Mouse (Mus musculus) liver, embryonic 14.5 days (tissue): ENCODE measurements around the gene Atp6v0b. TPM values are rescaled to one million over a fixed set of nuclear protein-coding genes. Genes with fewer than 3 reads are reported as not detected.

Source experiments
- ATAC-seq: fragments of 200-750 bp; cut with Nextera tagmentation; 2 replicates; pipeline ENCODE4 v1.8.0; 2017; ENCODE audit warnings: moderate number of reproducible peaks, mild to moderate bottlenecking, moderate library complexity; ENCODE audit not compliant: insufficient read depth
- DNase-seq, 3 experiments: peaks; one replicate each; pipeline ENCODE4 v3.0.0-alpha.2; 2012 to 2013; ENCODE audit warnings: low read depth in 3 of 3, low spot score in 3 of 3
- H3K27ac ChIP-seq: fragments of 300-500 bp; sonication (generic); 2 replicates; pipeline ENCODE4 v1.5.1; 2014; ENCODE audit warnings: moderate library complexity, mild to moderate bottlenecking, control low read depth, inconsistent platforms
- H3K27me3 ChIP-seq: fragments of 300-500 bp; sonication (generic); 2 replicates; pipeline ENCODE4 v1.6.1; 2014; ENCODE audit warnings: mild to moderate bottlenecking, low read length, moderate library complexity; ENCODE audit not compliant: control insufficient read depth, insufficient read depth
- H3K36me3 ChIP-seq: fragments of 300-500 bp; sonication (generic); replicated peaks from 2 replicates; pipeline ENCODE4 v1.6.1; 2014; ENCODE audit warnings: low read depth; ENCODE audit not compliant: control insufficient read depth, insufficient read depth
- H3K4me1 ChIP-seq, 2 experiments: fragments of 200-500 bp in 1 of 2; fragments of 300-500 bp in 1 of 2; sonication (generic) in 1 of 2; replicated peaks; 2 replicates each; pipeline ENCODE4 v1.6.1; 2012 to 2014; ENCODE audit warnings: antibody characterized with exemption in 1 of 2, inconsistent platforms in 1 of 2, low read length in 1 of 2; ENCODE audit not compliant: control insufficient read depth in 2 of 2, insufficient read depth in 2 of 2
- H3K4me2 ChIP-seq: fragments of 300-500 bp; sonication (generic); 2 replicates; pipeline ENCODE4 v1.6.1; 2014; ENCODE audit warnings: low read depth, mild to moderate bottlenecking, control low read depth, moderate library complexity
- H3K4me3 ChIP-seq, 2 experiments: fragments of 200-500 bp in 1 of 2; fragments of 300-500 bp in 1 of 2; sonication (generic) in 1 of 2; 2 replicates each; pipeline ENCODE4 v1.5.1; 2012 to 2014; ENCODE audit warnings: low read depth in 2 of 2, low read length in 2 of 2, mild to moderate bottlenecking in 2 of 2, control low read depth in 1 of 2, inconsistent platforms in 1 of 2, moderate library complexity in 1 of 2; ENCODE audit not compliant: insufficient read depth in 1 of 2
- H3K9ac ChIP-seq: fragments of 300-500 bp; sonication (generic); replicated peaks from 2 replicates; pipeline ENCODE4 v1.6.1; 2014; ENCODE audit warnings: mild to moderate bottlenecking, control low read depth, moderate library complexity
- H3K9me3 ChIP-seq: fragments of 300-500 bp; sonication (generic); 2 replicates; pipeline ENCODE4 v1.6.1; 2016; ENCODE audit warnings: low read length, mixed read lengths; ENCODE audit not compliant: control insufficient read depth
- CTCF ChIP-seq: IDR thresholded peaks from 2 replicates; pipeline ENCODE4 v1.5.1; 2016; ENCODE audit warnings: antibody characterized with exemption, low read depth, control low read depth
- EP300 ChIP-seq: IDR thresholded peaks from 2 replicates; pipeline ENCODE4 v1.6.1; 2016; ENCODE audit warnings: antibody characterized with exemption, low read depth
- WGBS: fragments of 180-500 bp; shearing (Covaris S2); extraction: QIAGEN DNeasy Blood & Tissue Kit; methylation state at CpG from one replicate; pipeline ENCODE4 v1.1.7; 2014; ENCODE audit not compliant: insufficient replicate concordance; 5-methylcytosine and 5-hydroxymethylcytosine counted together
- polyA plus RNA-seq, 2 experiments: library from polyadenylated mRNA; depleted of rRNA in 1 of 2; stranded (reverse) in 1 of 2; unstranded in 1 of 2; fragments of >200 nt; fragmentation: Nextera tagmentation in 1 of 2; extraction: Ambion mirVana in 1 of 2; gene quantifications; 2 replicates each; pipeline versions ENCODE4 v1.2.1 to v1.2.3; 2012 to 2014

Atp6v0b gene
- polyA plus RNA-seq, 2 experiments = 118 to 152 TPM

DNA sequence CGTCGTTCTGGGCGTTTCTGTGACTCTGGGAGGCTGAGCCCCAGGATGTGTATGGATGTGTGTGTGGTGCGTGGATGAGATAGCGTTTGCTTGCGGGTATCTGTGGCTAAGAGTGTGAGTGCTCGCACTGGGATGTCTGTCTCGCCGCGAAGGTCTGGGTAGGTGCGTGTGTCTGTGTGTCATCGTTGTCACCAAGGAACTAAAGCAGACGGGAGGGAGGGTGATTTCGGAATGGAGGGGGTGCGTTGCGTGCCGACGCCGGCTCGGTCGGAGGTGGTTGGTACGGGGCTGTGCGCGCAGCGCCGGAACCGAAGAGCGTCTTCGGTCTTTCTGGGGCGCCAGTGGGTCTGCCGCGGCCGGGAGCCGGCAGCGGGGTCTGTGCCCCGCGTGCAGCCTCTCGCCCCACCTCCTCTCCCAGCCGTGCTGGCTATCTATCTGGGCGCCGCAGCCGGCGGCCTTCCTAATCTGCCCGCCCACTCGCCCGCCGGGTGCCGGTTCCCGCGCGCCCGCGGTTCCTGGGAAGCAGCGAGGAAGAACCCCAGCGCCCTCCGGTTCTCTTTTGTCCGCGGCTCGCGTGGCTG is 51.5 kb downstream of the Atp6v0b start:
- TF ChIP-seq CTCF (0 out of 2 replicates have a peak, but pooled peaks have one; percentile 1), EP300 (peak; percentile 87)
- H3K4me3 ChIP-seq = peak overlapping the region; percentile 62 to 97
- DNase-seq (peak; percentile 66 to 70 (median 67)), ATAC-seq (peak; percentile 66)
- WGBS = under 1% methylated on average over 60 of the region's 60 CpGs
- H3K9ac ChIP-seq = peak overlapping the region; percentile 92
- peaks cover 64 to 69% of the 10 kb centered on the region in 2 experiments for H3K4me1 ChIP-seq
- H3K27ac ChIP-seq = peak overlapping the region; percentile 99
- H3K4me2 ChIP-seq = peak overlapping the region; percentile 90
- H3K9me3 ChIP-seq = no peaks in the 10 kb centered on the region
- no peaks in the 10 kb centered on the region for H3K27me3 ChIP-seq
- H3K36me3 ChIP-seq = peaks cover 33% of the 10 kb centered on the region

DNA sequence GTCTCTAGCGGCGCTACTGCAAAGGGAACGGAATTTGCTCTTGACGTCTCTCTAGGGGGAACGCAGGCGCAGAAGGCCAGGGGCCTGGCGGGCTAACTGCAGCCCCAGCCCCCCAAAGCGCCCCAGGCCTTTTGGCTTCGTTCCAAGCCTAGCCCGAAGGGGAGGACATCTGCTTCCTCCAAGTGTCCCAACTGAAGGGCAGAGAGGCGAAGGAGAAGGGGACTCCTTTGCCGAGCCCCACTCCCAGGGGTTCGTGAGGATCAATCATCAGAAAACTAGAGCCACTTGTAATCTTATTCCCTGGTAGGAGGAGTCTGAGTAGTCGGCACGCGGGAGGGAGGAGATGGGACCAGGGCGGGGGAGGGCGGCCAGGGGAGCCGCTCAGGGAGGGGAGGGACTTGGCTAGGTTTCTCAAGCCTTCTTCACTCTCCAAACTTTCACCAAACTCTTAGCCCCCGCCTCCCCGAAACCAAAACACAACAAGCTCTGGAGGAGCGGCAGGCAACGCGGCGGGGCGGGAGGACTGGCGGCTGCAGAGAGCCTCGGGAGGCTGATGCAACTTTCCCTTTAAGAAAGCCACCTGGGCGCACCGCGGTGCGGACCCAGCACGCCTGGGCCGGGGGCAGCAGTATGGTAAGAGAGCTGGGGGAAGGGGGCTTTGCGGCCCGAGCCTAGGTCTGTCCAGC is 52.1 kb downstream of the Atp6v0b start:
- Histone ChIP-seq H3K36me3 (peaks cover 27% of the 10 kb centered on the region), H3K4me3 (peak overlapping the region; percentile 62 to 97), H3K9ac (peak overlapping the region; percentile 92), H3K4me1 (peaks cover 68 to 71% of the 10 kb centered on the region in 2 experiments), H3K27me3 (no peaks in the 10 kb centered on the region), H3K4me2 (peak overlapping the region; percentile 90), H3K27ac (peak overlapping the region; percentile 99), H3K9me3 (no peaks in the 10 kb centered on the region)
- peak; percentile 75 to 82 (median 81) for DNase-seq
- peak; percentile 34 for ATAC-seq
- no peak for TF ChIP-seq CTCF
- WGBS = 2% methylated on average over 36 of the region's 36 CpGs

DNA sequence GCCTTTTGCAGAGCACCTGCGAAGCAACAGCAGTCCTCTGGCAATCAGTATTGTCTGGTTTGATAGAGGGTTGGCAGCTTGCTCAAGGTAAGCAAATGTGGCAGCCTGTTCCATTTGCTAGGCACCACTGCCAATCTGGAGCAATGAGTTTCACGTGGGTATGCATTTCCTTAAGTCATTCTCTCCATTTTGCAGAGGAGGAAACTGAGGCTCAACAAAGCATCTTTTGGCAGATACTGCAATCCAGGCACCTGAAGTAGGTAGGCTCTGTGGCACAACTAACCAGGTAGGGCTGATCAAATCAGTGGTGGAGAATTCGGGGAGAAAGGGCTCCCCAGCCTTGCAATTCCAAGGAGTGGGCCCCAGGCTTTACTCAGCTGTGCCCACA is 52.7 kb downstream of the Atp6v0b start, which contains the start of gene Slc6a9:
TSS of gene Slc6a9 (plus strand) at position 50 of the 388 bp plus-strand sequence.
- Histone ChIP-seq H3K36me3 (peaks cover 21% of the 10 kb centered on the region), H3K9me3 (no peaks in the 10 kb centered on the region), H3K4me3 (peak within 1 kb of the TSS; percentile 62 to 97), H3K27ac (peak within 1 kb of the TSS; percentile 99), H3K4me2 (peak within 1 kb of the TSS; percentile 90), H3K9ac (peak within 1 kb of the TSS; percentile 92), H3K27me3 (no peaks in the 10 kb centered on the region), H3K4me1 (peaks cover 71 to 76% of the 10 kb centered on the region in 2 experiments)
- 42% methylated on average over 3 of the region's 3 CpGs for whole genome bisulfite sequencing
- TF ChIP-seq CTCF (no peak), EP300 (no peak)
- no peak for ATAC-seq
- no peak for DNase-seq

Other genes with a start within 250 kb of the Atp6v0b start
- gene Dmap1, start 205.1 kb downstream of the Atp6v0b start, polyA plus RNA-seq (2012; rRNA removed) = 10.7 and 14.1 TPM in 2 replicates
- gene Dmap1, start 205.1 kb downstream of the Atp6v0b start, polyA plus RNA-seq (2014; fragmentation: Nextera tagmentation; extraction: Ambion mirVana) = 19.2 and 25.4 TPM in 2 replicates
- not detected in 2 replicates for gene Gm12845, start 162.9 kb downstream of the Atp6v0b start, polyA plus RNA-seq (2012; rRNA removed)
- not detected in 2 replicates for gene Gm12845, start 162.9 kb downstream of the Atp6v0b start, polyA plus RNA-seq (2014; fragmentation: Nextera tagmentation; extraction: Ambion mirVana)
- gene Klf17, start 121.7 kb downstream of the Atp6v0b start, polyA plus RNA-seq (2012; rRNA removed) = not detected in 2 replicates
- not detected in 2 replicates for gene Klf17, start 121.7 kb downstream of the Atp6v0b start, polyA plus RNA-seq (2014; fragmentation: Nextera tagmentation; extraction: Ambion mirVana)
- 52.6 and 56.3 TPM in 2 replicates for gene Slc6a9, start 52.8 kb downstream of the Atp6v0b start, polyA plus RNA-seq (2012; rRNA removed)
- gene Slc6a9, start 52.8 kb downstream of the Atp6v0b start, polyA plus RNA-seq (2014; fragmentation: Nextera tagmentation; extraction: Ambion mirVana) = 31.5 and 33.1 TPM in 2 replicates
- 0.57 and 0.77 TPM in 2 replicates for gene Ccdc24, start 14.8 kb downstream of the Atp6v0b start, polyA plus RNA-seq (2012; rRNA removed)
- gene Ccdc24, start 14.8 kb downstream of the Atp6v0b start, polyA plus RNA-seq (2014; fragmentation: Nextera tagmentation; extraction: Ambion mirVana) = 0.63 and 1.7 TPM in 2 replicates
- gene B4galt2, start 3.8 kb downstream of the Atp6v0b start, polyA plus RNA-seq (2012; rRNA removed) = 2.1 and 2.4 TPM in 2 replicates
- gene B4galt2, start 3.8 kb downstream of the Atp6v0b start, polyA plus RNA-seq (2014; fragmentation: Nextera tagmentation; extraction: Ambion mirVana) = 1.5 and 1.7 TPM in 2 replicates
- gene Dph2, start 4.7 kb upstream of the Atp6v0b start, polyA plus RNA-seq (2012; rRNA removed) = 6.8 and 6.9 TPM in 2 replicates
- 5.1 and 6.3 TPM in 2 replicates for gene Dph2, start 4.7 kb upstream of the Atp6v0b start, polyA plus RNA-seq (2014; fragmentation: Nextera tagmentation; extraction: Ambion mirVana)
- gene Ipo13, start 27.7 kb upstream of the Atp6v0b start, polyA plus RNA-seq (2012; rRNA removed) = 15.4 and 16.8 TPM in 2 replicates
- gene Ipo13, start 27.7 kb upstream of the Atp6v0b start, polyA plus RNA-seq (2014; fragmentation: Nextera tagmentation; extraction: Ambion mirVana) = 14.9 and 18.2 TPM in 2 replicates
- 0.92 and 1.3 TPM in 2 replicates for gene Artn, start 42.4 kb upstream of the Atp6v0b start, polyA plus RNA-seq (2012; rRNA removed)
- 1.8 and 3.0 TPM in 2 replicates for gene Artn, start 42.4 kb upstream of the Atp6v0b start, polyA plus RNA-seq (2014; fragmentation: Nextera tagmentation; extraction: Ambion mirVana)
- gene St3gal3, start 247.6 kb upstream of the Atp6v0b start, polyA plus RNA-seq (2012; rRNA removed) = 3.2 TPM in 2 replicates
- gene St3gal3, start 247.6 kb upstream of the Atp6v0b start, polyA plus RNA-seq (2014; fragmentation: Nextera tagmentation; extraction: Ambion mirVana) = 0.85 and 1.0 TPM in 2 replicates